Mouse (Mus musculus) right cerebral cortex, postnatal 36 days (tissue): Measurements from ENCODE around the gene Necab2.

Experiments
- DNase-seq, 2 experiments: peaks; one replicate each; pipeline ENCODE4 v3.0.0; 2022; ENCODE audit warnings: low spot score in 2 of 2, mixed read lengths in 1 of 2

The Necab2 gene

DNA sequence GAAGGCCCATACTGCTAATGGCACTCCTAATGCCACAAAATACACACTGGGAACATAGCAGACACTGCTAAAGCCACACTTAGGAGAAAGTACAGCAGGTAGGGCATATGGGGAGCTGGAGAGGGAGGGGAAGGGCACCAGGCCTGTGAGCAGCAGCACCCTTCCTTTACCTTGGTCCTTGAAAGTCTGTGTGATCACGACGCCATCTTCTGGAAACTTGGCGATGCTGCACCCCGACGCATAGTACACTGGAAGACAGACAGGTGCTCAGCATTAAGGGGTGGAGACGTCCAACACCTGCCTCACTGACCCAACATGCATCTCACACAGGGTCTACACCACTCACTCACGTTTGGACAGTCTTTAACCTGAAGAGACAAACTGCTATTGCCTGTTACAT is 73.6 kb downstream of the Necab2 start:
- DNase-seq = no peak
